Mouse (Mus musculus): Measurements from ENCODE around the gene Rab31.
"Not testable (repeated sequence)": the region's sequence is repeated elsewhere in the genome, so short reads cannot be mapped to it uniquely, and the experiment has no call there.

The Rab31 gene

GRCm38 (mm10) chr17:65628823-65629532, 143.6 kb downstream of the Rab31 start:
- DNase-seq (ENCODE audit: extremely low spot score, low spot score), result not testable (repeated sequence)

GRCm38 (mm10) chr17:65626301-65626700, 146.3 kb downstream of the Rab31 start:
- no peak for DNase-seq (ENCODE audit: extremely low spot score, low spot score)

DNA sequence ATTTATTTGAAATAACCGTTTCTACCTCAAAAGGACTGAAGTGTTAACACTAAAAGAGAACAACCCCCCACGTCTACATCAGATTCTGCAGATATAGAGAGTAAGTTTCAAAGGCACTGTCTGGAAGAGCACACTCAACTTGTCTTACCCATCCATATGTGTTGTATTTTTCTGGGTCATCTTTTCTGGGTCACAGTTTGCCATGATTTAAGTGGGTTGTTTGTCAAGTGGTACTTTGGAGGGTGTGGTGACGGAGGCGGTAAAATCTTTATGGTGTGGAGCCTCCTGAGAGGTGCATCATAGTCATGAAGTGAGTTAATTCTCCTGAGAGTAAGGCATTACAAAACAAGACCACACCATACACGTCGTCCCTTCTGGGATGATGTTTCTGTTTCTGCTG, 147.0 kb downstream of the Rab31 start:
- DNase-seq (ENCODE audit: extremely low spot score, low spot score), result no peak

DNA sequence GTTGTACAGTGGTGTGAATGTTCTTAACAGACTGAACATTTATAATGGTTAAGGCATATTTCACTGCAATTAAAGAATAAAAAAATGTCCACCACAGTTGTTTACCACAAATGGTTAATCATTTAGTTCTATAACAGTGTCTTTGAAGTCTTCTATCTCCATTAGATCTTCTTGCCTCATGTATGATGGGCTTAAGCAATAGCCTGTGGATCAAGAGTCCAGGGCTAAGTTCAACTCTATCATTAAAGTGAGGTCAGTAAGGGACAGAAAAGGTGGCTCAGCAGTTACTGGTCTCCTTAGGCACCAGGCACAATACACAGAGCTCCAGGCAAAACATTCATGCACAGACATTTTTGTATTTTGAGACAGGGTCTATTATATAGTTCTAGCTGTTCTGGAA, 149.4 kb downstream of the Rab31 start:
- no peak for DNase-seq (ENCODE audit: extremely low spot score, low spot score)

DNA sequence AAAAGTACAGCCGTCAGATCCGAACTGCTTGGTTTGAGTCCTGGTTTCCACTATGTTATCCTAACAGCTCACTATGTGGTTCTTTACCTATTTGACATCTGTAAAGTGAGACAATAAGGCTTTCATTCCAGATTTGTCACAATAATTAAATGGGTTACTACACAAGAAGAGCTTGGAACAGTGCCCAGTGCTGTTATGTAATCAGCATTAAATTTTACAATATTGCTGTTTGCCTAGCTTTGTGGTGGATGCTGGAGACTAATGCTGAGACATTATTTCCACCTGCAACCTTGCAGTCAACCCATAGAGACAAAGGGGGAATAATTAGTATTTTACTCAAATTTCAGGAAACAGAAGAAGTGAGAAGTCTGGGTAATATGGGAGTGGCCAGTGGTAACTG, 154.1 kb downstream of the Rab31 start:
- DNase-seq (ENCODE audit: extremely low spot score, low spot score), result no peak

GRCm38 (mm10) chr17:65615678-65616077, 156.9 kb downstream of the Rab31 start:
- DNase-seq (ENCODE audit: extremely low spot score, low spot score), result no peak

GRCm38 (mm10) chr17:65614431-65614830, 158.1 kb downstream of the Rab31 start:
- no peak for DNase-seq (ENCODE audit: extremely low spot score, low spot score)

DNA sequence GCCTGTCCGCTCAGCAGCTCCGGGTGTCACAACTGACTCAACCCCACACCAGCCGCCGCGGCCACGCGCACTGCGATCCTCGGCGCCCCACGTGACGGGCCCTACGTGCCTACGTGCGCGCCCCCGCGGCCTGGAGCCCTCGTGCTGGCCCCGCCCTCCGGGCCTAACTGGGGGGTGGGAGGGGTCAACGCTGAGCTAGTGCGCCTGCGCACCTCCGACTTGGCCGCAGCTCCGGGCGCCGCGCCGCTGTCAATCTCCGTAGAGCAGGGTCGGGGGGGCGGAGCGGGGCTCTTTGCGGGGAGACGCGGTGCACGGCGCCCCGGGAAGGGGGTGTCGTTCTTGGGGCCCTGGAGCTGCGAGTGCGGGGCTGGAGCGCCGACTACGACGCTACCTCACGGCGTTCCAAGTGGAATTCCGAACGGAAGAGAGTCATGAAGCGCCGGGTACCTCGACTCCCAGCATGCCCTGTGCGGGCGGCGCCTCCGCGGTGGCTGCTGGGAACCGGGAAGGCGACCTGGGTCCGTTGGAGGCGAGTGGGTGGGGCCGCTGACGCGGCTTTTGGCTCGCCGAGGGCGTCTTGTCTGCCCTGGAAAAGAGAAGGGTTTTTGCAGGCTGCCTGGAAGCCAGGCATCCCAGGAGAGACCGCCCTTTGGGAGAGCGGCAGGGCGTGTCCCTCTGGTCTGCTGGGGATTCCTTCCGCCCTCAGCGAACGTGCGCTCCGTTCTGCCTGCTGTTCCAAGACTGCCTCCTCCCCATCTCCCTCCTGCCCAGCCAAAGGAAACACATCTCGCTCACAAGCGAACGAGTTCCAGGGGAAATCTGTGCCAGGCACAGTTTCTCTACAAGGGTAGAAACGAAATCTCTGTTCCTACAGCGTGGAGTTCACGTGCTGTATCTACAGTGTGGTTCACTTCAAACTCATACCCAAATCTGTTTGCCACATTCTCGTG, 158.8 kb downstream of the Rab31 start, which contains the start of gene Vapa:
Vapa (minus strand) TSS at position 93 of the 950 bp plus-strand sequence.
- peak; percentile 98 for DNase-seq (ENCODE audit: extremely low spot score, low spot score)

DNA sequence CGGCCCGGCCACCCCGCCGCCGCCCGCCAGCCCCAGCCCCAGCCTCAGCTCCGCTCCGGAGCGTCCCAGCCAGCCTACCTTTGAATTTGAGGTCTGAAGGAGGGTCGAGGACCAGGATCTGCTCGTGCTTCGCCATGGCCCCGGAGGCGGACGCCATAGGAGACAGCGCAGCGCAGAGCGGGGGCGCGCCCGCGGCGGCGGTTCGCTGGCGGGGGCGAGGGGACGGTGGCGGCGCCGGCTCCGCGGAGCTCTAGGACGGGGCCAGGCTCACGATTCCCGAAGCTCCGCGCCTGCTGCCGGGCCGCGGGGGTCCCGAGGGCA, 159.4 kb downstream of the Rab31 start:
- no peak for DNase-seq (ENCODE audit: extremely low spot score, low spot score)

- DNase-seq (ENCODE audit: extremely low spot score, low spot score), result peak; percentile 70
These were observed 160.0 kb downstream of the Rab31 start for GRCm38 (mm10) chr17:65612391-65613141.

DNA sequence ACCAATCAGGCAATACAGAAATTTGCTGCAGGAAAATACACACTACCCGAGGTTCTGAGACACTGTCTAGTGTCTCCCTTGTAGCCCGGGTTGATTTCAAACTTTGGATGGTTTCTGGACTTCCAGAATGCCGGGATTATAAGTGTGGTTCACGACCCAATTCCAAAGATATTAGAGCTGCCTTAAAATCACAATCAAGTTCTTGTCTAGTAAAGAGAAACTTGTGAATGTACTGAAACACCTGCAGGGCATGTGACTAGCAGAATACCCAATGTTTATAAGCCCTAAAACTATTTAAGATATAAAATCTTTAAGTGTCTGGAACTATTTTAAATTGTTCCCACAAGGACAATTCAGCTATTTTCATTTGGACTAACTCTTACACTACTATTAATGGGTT, 160.8 kb downstream of the Rab31 start:
- DNase-seq (ENCODE audit: extremely low spot score, low spot score), result no peak

DNA sequence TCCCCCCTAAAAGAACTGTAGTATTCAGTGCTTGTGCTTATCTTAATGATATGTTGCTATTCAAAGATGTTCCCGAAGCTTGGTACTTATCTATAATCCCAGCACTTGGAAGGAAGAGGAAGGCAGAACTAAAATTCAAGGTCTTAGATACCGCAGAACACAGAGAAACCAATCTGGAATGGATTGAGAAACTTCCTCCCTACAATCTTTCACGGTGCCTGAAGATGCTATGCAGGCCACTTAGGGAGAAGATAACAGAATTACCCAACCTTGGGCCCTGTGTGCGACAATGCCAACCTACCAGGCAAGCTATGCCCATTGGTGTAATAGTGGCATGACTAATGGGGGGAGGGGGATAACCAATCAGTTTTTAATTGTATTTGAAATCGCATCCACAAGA, 163.8 kb downstream of the Rab31 start:
- DNase-seq (ENCODE audit: extremely low spot score, low spot score), result no peak

DNA sequence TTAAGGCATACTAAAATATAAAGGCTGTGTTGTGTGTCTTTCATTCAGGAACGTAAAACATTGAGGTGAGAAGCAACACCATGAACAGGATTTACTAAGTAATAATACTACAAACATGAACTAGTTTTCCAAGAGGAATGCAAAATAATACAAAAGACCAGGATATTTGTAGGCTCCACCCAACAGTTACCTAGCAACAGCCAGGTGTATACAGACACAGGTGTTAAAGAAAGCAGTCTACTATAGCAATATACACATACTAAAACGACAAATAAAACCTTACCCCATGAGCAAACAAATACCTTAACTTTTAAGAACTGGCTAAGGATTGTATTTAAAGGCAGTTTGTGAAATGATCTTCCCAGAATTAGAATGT, 164.3 kb downstream of the Rab31 start:
- no peak for DNase-seq (ENCODE audit: extremely low spot score, low spot score)

DNA sequence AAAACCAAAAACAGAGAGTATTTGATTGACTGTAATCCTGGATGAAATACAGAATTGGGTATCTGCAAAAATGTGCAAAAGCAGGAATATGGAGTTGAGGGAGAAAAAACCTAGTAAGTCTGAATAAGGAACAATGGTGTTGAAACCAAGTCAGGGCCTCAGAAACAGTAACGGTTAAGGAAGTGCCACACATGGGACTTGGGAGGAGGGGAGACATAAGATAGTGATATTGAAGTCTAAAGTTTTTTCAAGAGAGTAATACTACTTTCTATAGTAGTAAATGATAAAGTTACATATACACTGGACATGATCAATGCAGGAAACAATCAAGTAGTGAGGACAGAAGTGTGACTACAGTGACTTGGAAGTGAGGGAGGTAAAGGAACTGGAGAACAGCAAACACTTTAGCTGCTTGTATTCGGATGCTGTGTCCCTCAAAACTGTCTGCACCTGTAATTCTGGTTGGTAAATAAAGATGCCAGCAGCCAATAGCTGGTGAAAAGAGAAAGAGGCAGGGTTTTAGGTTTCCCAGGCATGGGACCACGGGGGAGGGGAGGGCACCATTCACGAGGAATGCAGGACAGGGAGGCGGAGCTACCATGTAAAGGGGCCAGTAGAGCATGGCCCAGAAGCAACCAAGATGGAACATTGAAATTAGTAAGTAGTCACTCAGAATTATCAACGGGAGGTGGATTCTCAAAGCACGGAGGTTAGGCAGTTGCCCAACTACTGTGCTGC, 164.8 kb downstream of the Rab31 start:
- no peak for DNase-seq (ENCODE audit: extremely low spot score, low spot score)

DNA sequence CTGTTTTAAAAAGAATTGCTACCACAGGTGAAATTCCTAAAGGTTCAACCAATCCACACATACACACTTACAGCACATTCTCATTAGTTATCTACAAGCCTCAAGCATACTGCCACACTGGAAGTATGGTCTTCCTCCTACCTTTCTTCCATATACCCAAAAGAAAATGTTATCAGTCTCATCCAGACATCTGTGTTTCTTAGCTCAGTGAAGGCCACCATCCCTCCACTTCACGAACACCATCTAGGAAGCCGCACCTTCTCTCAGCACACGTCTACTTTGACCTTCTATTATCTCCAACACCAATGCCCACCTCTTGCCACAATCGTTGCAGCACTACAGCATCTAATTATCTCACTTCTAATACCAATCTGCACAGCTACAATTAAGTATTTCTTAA, 166.5 kb downstream of the Rab31 start:
- DNase-seq (ENCODE audit: extremely low spot score, low spot score), result no peak

- no peak for DNase-seq (ENCODE audit: extremely low spot score, low spot score)
These were observed 167.7 kb downstream of the Rab31 start for GRCm38 (mm10) chr17:65604892-65605291.

GRCm38 (mm10) chr17:65604315-65604714, 168.2 kb downstream of the Rab31 start:
- no peak for DNase-seq (ENCODE audit: extremely low spot score, low spot score)
